Mouse (Mus musculus): Measurements from ENCODE around the gene S1pr1. TPM values are rescaled to one million over a fixed set of nuclear protein-coding genes. Genes with fewer than 3 reads are reported as not detected.
A peak's percentile ranks its signal among the peaks of the same experiment; 100 is the strongest.

S1pr1 gene
- polyA plus RNA-seq, 1 experiment, result 119 TPM

- DNase-seq, result no peak
- H3K27ac ChIP-seq (ENCODE audit: insufficient read depth, low read length), result no peak overlapping the region
- peaks cover 2% of the 10 kb centered on the region; the same call in 1 of the 2 replicates for H3K27me3 ChIP-seq (ENCODE audit: control insufficient read depth, insufficient read depth, low read length)
- TF ChIP-seq POLR2A (IDR thresholded peaks at IDR 0.05; ENCODE audit: borderline replicate concordance, insufficient read depth, low read length) (no peak), CTCF (IDR thresholded peaks at IDR 0.05; ENCODE audit: borderline replicate concordance, insufficient read depth, low read depth, low read length) (no peak)
- no peaks in the 10 kb centered on the region for H3K4me1 ChIP-seq (ENCODE audit: control insufficient read depth, insufficient read depth, low read length)
- WGBS, result 86% methylated on average over 27 of the region's 27 CpGs
- H3K4me3 ChIP-seq (replicated peaks; ENCODE audit: insufficient read depth, low read depth, low read length), result peak overlapping the region; percentile 46
Measured at GRCm38 (mm10) chr3:115711924-115712807, 2.7 kb downstream of the S1pr1 start.

GRCm38 (mm10) chr3:115711393-115711792 lies 3.5 kb downstream of the S1pr1 start:
- Histone ChIP-seq H3K4me3 (replicated peaks; ENCODE audit: insufficient read depth, low read depth, low read length) (peak overlapping the region; percentile 46), H3K27ac (ENCODE audit: insufficient read depth, low read length) (no peak overlapping the region), H3K4me1 (ENCODE audit: control insufficient read depth, insufficient read depth, low read length) (no peaks in the 10 kb centered on the region), H3K27me3 (ENCODE audit: control insufficient read depth, insufficient read depth, low read length) (peaks cover 2% of the 10 kb centered on the region; the same call in 1 of the 2 replicates)
- DNase-seq, result no peak
- WGBS, result 88% methylated on average over 3 of the region's 3 CpGs
- TF ChIP-seq POLR2A (IDR thresholded peaks at IDR 0.05; ENCODE audit: borderline replicate concordance, insufficient read depth, low read length) (no peak), CTCF (IDR thresholded peaks at IDR 0.05; ENCODE audit: borderline replicate concordance, insufficient read depth, low read depth, low read length) (no peak)

- Histone ChIP-seq H3K27ac (ENCODE audit: insufficient read depth, low read length) (no peak overlapping the region), H3K4me3 (replicated peaks; ENCODE audit: insufficient read depth, low read depth, low read length) (no peak overlapping the region), H3K4me1 (ENCODE audit: control insufficient read depth, insufficient read depth, low read length) (no peaks in the 10 kb centered on the region), H3K27me3 (ENCODE audit: control insufficient read depth, insufficient read depth, low read length) (peaks cover 2% of the 10 kb centered on the region; the same call in 1 of the 2 replicates)
- no peak for DNase-seq
- WGBS, result 69% methylated on average over 2 of the region's 2 CpGs
- TF ChIP-seq POLR2A (IDR thresholded peaks at IDR 0.05; ENCODE audit: borderline replicate concordance, insufficient read depth, low read length), result no peak
- no peak for TF ChIP-seq CTCF (IDR thresholded peaks at IDR 0.05; ENCODE audit: borderline replicate concordance, insufficient read depth, low read depth, low read length)
Measured at GRCm38 (mm10) chr3:115710051-115710450, 4.8 kb downstream of the S1pr1 start.

GRCm38 (mm10) chr3:115709118-115709574 lies 5.7 kb downstream of the S1pr1 start:
- 80% methylated on average over 6 of the region's 6 CpGs for WGBS
- no peak for TF ChIP-seq POLR2A (IDR thresholded peaks at IDR 0.05; ENCODE audit: borderline replicate concordance, insufficient read depth, low read length)
- TF ChIP-seq CTCF (IDR thresholded peaks at IDR 0.05; ENCODE audit: borderline replicate concordance, insufficient read depth, low read depth, low read length), result no peak
- no peak for DNase-seq
- peak overlapping the region; percentile 21; the same call in 1 of the 2 replicates for H3K27ac ChIP-seq (ENCODE audit: insufficient read depth, low read length)
- H3K4me1 ChIP-seq (ENCODE audit: control insufficient read depth, insufficient read depth, low read length), result no peaks in the 10 kb centered on the region
- H3K4me3 ChIP-seq (replicated peaks; ENCODE audit: insufficient read depth, low read depth, low read length), result no peak overlapping the region
- no peaks in the 10 kb centered on the region; the same call in 1 of the 2 replicates for H3K27me3 ChIP-seq (ENCODE audit: control insufficient read depth, insufficient read depth, low read length)

- Histone ChIP-seq H3K4me3 (replicated peaks; ENCODE audit: insufficient read depth, low read depth, low read length) (no peak overlapping the region), H3K27ac (ENCODE audit: insufficient read depth, low read length) (no peak overlapping the region), H3K27me3 (ENCODE audit: control insufficient read depth, insufficient read depth, low read length) (no peaks in the 10 kb centered on the region), H3K4me1 (ENCODE audit: control insufficient read depth, insufficient read depth, low read length) (no peaks in the 10 kb centered on the region)
- TF ChIP-seq POLR2A (IDR thresholded peaks at IDR 0.05; ENCODE audit: borderline replicate concordance, insufficient read depth, low read length), result no peak
- TF ChIP-seq CTCF (IDR thresholded peaks at IDR 0.05; ENCODE audit: borderline replicate concordance, insufficient read depth, low read depth, low read length), result no peak
- no peak for DNase-seq
- 92% methylated on average over 2 of the region's 2 CpGs for WGBS
Measured at GRCm38 (mm10) chr3:115706736-115707135, 8.1 kb downstream of the S1pr1 start.

GRCm38 (mm10) chr3:115704254-115704908 lies 10.5 kb downstream of the S1pr1 start:
- no peak for DNase-seq
- no peak overlapping the region for H3K27ac ChIP-seq (ENCODE audit: insufficient read depth, low read length)
- TF ChIP-seq CTCF (IDR thresholded peaks at IDR 0.05; ENCODE audit: borderline replicate concordance, insufficient read depth, low read depth, low read length), result no peak
- TF ChIP-seq POLR2A (IDR thresholded peaks at IDR 0.05; ENCODE audit: borderline replicate concordance, insufficient read depth, low read length), result no peak
- no peak overlapping the region for H3K4me3 ChIP-seq (replicated peaks; ENCODE audit: insufficient read depth, low read depth, low read length)
- H3K4me1 ChIP-seq (ENCODE audit: control insufficient read depth, insufficient read depth, low read length), result no peaks in the 10 kb centered on the region
- WGBS, result 87% methylated on average over 9 of the region's 9 CpGs
- H3K27me3 ChIP-seq (ENCODE audit: control insufficient read depth, insufficient read depth, low read length), result no peaks in the 10 kb centered on the region

GRCm38 (mm10) chr3:115703720-115704119 lies 11.2 kb downstream of the S1pr1 start:
- no peak for TF ChIP-seq POLR2A (IDR thresholded peaks at IDR 0.05; ENCODE audit: borderline replicate concordance, insufficient read depth, low read length)
- no peak for TF ChIP-seq CTCF (IDR thresholded peaks at IDR 0.05; ENCODE audit: borderline replicate concordance, insufficient read depth, low read depth, low read length)
- WGBS, result 95% methylated on average over 8 of the region's 8 CpGs
- DNase-seq, result no peak
- Histone ChIP-seq H3K27me3 (ENCODE audit: control insufficient read depth, insufficient read depth, low read length) (no peaks in the 10 kb centered on the region), H3K4me1 (ENCODE audit: control insufficient read depth, insufficient read depth, low read length) (no peaks in the 10 kb centered on the region), H3K27ac (ENCODE audit: insufficient read depth, low read length) (no peak overlapping the region), H3K4me3 (replicated peaks; ENCODE audit: insufficient read depth, low read depth, low read length) (no peak overlapping the region)
